Comparison of ENCODE assay signal across 17 mouse cellular contexts in genomic region chr17:70676522-70676921, GRCm38 (mm10).
"Had no signal": no experiment of that assay in that cellular context is flagged by ENCODE, and none has a peak within 500 bp of the region (broad histone marks: within the 10 kb centered on the region; RNA-seq: fewer than 3 reads in every experiment).

No protein-coding gene starts in this region.

- H3K9me3 ChIP-seq: kidney, embryonic 15.5 days; limb, embryonic 13.5 days; liver, embryonic 15.5 days; neural tube, embryonic 13.5 days had no signal

- H3K36me3 ChIP-seq: kidney, embryonic 15.5 days; limb, embryonic 13.5 days; liver, embryonic 15.5 days; neural tube, embryonic 13.5 days had no signal

- H3K4me2 ChIP-seq: kidney, embryonic 15.5 days; limb, embryonic 13.5 days; liver, embryonic 15.5 days; midbrain, embryonic 11.5 days; neural tube, embryonic 13.5 days had no signal

- H3K27me3 ChIP-seq: kidney, embryonic 15.5 days; limb, embryonic 13.5 days; liver, embryonic 15.5 days; neural tube, embryonic 13.5 days had no signal

- H3K27ac ChIP-seq: kidney, embryonic 15.5 days; limb, embryonic 13.5 days; liver, embryonic 15.5 days; neural tube, embryonic 13.5 days had no signal

- H3K4me3 ChIP-seq: kidney, embryonic 15.5 days; limb, embryonic 13.5 days; liver, embryonic 15.5 days; neural tube, embryonic 13.5 days had no signal

- H3K9ac ChIP-seq: kidney, embryonic 15.5 days; limb, embryonic 13.5 days; liver, embryonic 15.5 days; neural tube, embryonic 13.5 days had no signal

- ATAC-seq: midbrain, embryonic 16.5 days had no signal

- H3K4me1 ChIP-seq: kidney, embryonic 15.5 days; limb, embryonic 13.5 days; liver, embryonic 15.5 days; neural tube, embryonic 13.5 days had no signal

- DNase-seq: kidney, postnatal 14 days; layer of hippocampus, postnatal 36 days; left cerebral cortex, postnatal 4 days; lung, adult 2 months; lung, postnatal 10 days; lung, postnatal 4 days; retina, postnatal 1 day; right cerebral cortex, postnatal 4 days; spleen, adult 18-20 months; thymus, adult 18-20 months; thymus, postnatal 14 days had no signal
